Mouse (Mus musculus) embryonic facial prominence, embryonic 15.5 days (tissue): ENCODE measurements around the gene Sdc4. TPM values are rescaled to one million over a fixed set of nuclear protein-coding genes. Genes with fewer than 3 reads are reported as not detected.

Source experiments
- ATAC-seq: fragments of 200-750 bp; cut with Nextera tagmentation; 2 replicates; pipeline ENCODE4 v1.8.0; 2017; ENCODE audit warnings: low read depth, moderate TSS enrichment; ENCODE audit not compliant: insufficient number of reproducible peaks, low FRiP score, low TSS enrichment
- H3K27ac ChIP-seq: fragments of 300-500 bp; sonication (generic); replicated peaks from 2 replicates; pipeline ENCODE4 v1.5.1; 2015; ENCODE audit warnings: mild to moderate bottlenecking, inconsistent platforms
- H3K27me3 ChIP-seq: fragments of 300-500 bp; sonication (generic); 2 replicates; pipeline ENCODE4 v1.6.1; 2015; ENCODE audit warnings: inconsistent platforms
- H3K36me3 ChIP-seq: fragments of 300-500 bp; sonication (generic); 2 replicates; pipeline ENCODE4 v1.6.1; 2015; ENCODE audit warnings: mild to moderate bottlenecking, inconsistent platforms
- H3K4me1 ChIP-seq: fragments of 300-500 bp; sonication (generic); 2 replicates; pipeline ENCODE4 v1.6.1; 2015; ENCODE audit warnings: inconsistent platforms
- H3K4me2 ChIP-seq: fragments of 300-500 bp; sonication (generic); replicated peaks from 2 replicates; pipeline ENCODE4 v1.6.1; 2015; ENCODE audit warnings: mild to moderate bottlenecking, inconsistent platforms
- H3K4me3 ChIP-seq: fragments of 300-500 bp; sonication (generic); replicated peaks from 2 replicates; pipeline ENCODE4 v1.5.1; 2015; ENCODE audit warnings: mild to moderate bottlenecking, inconsistent platforms
- H3K9ac ChIP-seq: fragments of 300-500 bp; sonication (generic); 2 replicates; pipeline ENCODE4 v1.6.1; 2015; ENCODE audit warnings: inconsistent platforms
- H3K9me3 ChIP-seq: fragments of 300-500 bp; sonication (generic); replicated peaks from 2 replicates; pipeline ENCODE4 v1.6.1; 2016; ENCODE audit warnings: inconsistent platforms
- WGBS: fragments of 180-500 bp; shearing (Covaris S2); methylation state at CpG from one replicate; pipeline ENCODE4 v1.1.7; 2015; 5-methylcytosine and 5-hydroxymethylcytosine counted together
- polyA plus RNA-seq: library from polyadenylated mRNA; unstranded; fragments of >200 nt; fragmentation: Nextera tagmentation; extraction: Ambion mirVana; gene quantifications from 2 replicates; pipeline ENCODE4 v1.2.1, GENCODE M21; 2015

The Sdc4 gene
- polyA plus RNA-seq, 1 experiment from 2014 or later = 113 TPM

- no peak for ATAC-seq
- Histone ChIP-seq H3K36me3 (peaks cover 40% of the 10 kb centered on the region), H3K4me2 (no peak overlapping the region), H3K9me3 (no peaks in the 10 kb centered on the region), H3K27ac (peak overlapping the region; percentile 60), H3K27me3 (no peaks in the 10 kb centered on the region), H3K4me1 (peaks cover 49% of the 10 kb centered on the region), H3K4me3 (no peak overlapping the region), H3K9ac (no peak overlapping the region)
- WGBS = 52% methylated on average over 15 of the region's 15 CpGs
Measured at GRCm38 (mm10) chr2:164429881-164430615, 13.6 kb downstream of the Sdc4 start.

GRCm38 (mm10) chr2:164428451-164428850 lies 15.2 kb downstream of the Sdc4 start:
- H3K4me1 ChIP-seq = peaks cover 33% of the 10 kb centered on the region
- H3K36me3 ChIP-seq = peaks cover 53% of the 10 kb centered on the region

GRCm38 (mm10) chr2:164426952-164427351 lies 16.7 kb downstream of the Sdc4 start:
- Histone ChIP-seq H3K4me3 (no peak overlapping the region), H3K4me2 (no peak overlapping the region), H3K36me3 (peaks cover 54% of the 10 kb centered on the region), H3K9me3 (no peaks in the 10 kb centered on the region), H3K9ac (no peak overlapping the region), H3K27ac (no peak overlapping the region), H3K4me1 (peaks cover 18% of the 10 kb centered on the region), H3K27me3 (no peaks in the 10 kb centered on the region)
- ATAC-seq = no peak
- 86% methylated on average over 5 of the region's 5 CpGs for WGBS

More at GRCm38 (mm10) chr2:164428451-164428850, 15.2 kb downstream of the Sdc4 start:
- Histone ChIP-seq H3K9ac (no peak overlapping the region), H3K4me3 (no peak overlapping the region), H3K27ac (no peak overlapping the region), H3K4me2 (no peak overlapping the region), H3K27me3 (no peaks in the 10 kb centered on the region), H3K9me3 (no peaks in the 10 kb centered on the region)
- ATAC-seq = no peak
- 39% methylated on average over 5 of the region's 5 CpGs for WGBS

- Histone ChIP-seq H3K9ac (no peak overlapping the region), H3K4me3 (no peak overlapping the region), H3K4me2 (no peak overlapping the region), H3K27me3 (no peaks in the 10 kb centered on the region), H3K4me1 (peaks cover 10% of the 10 kb centered on the region), H3K36me3 (peaks cover 54% of the 10 kb centered on the region), H3K9me3 (no peaks in the 10 kb centered on the region), H3K27ac (no peak overlapping the region)
- ATAC-seq = no peak
- WGBS = 37% methylated on average over 12 of the region's 12 CpGs
Measured at GRCm38 (mm10) chr2:164426121-164426520, 17.6 kb downstream of the Sdc4 start.

DNA sequence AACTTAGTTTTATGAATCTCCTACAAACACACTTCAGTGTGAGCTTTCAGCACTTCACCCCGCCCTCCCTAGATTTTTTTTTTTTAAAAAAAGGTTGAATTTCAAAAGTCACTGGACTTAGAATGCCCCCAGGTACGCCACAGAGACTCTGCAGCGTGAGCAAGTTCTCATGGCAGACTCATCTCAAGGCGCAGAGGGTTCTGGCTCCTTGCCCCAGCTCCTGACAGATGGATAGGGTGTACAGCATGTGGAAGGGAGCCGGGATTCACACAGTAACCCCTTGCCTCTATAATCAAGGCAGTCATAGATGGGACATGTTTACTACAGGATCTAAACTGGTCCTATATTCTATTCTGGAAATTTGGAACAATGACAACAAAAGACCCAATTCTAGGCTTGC lies 18.3 kb downstream of the Sdc4 start:
- peaks cover 2% of the 10 kb centered on the region; the same call in 1 of the 2 replicates for H3K4me1 ChIP-seq
- no peak for ATAC-seq
- H3K4me2 ChIP-seq = no peak overlapping the region
- H3K27me3 ChIP-seq = no peaks in the 10 kb centered on the region
- H3K27ac ChIP-seq = no peak overlapping the region
- H3K36me3 ChIP-seq = peaks cover 54% of the 10 kb centered on the region
- H3K9ac ChIP-seq = no peak overlapping the region
- no peak overlapping the region for H3K4me3 ChIP-seq
- WGBS = 78% methylated on average over 5 of the region's 5 CpGs
- H3K9me3 ChIP-seq = no peaks in the 10 kb centered on the region

DNA sequence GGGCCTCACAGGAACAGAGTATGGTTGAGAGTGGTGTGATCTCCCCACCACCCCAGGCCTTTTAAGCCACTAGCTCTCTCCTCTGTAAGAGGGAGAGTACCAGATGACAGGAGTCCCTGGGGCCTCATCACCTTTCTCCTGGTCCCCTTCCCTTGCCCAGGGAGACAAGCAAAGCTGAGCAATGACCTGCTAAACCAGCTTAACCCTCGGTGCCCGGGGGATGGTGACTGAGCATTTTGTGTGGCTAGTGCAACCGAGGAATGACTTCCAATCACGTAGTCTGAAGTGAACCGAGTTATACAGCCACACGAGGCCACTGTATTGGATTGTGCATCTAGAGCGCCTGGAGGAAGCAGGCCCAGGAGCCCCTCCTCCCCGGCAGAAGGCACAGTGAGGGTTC lies 19.3 kb downstream of the Sdc4 start:
- Histone ChIP-seq H3K27me3 (no peaks in the 10 kb centered on the region), H3K4me2 (no peak overlapping the region), H3K27ac (no peak overlapping the region), H3K9ac (no peak overlapping the region), H3K36me3 (peaks cover 53% of the 10 kb centered on the region), H3K4me3 (no peak overlapping the region), H3K4me1 (no peaks in the 10 kb centered on the region), H3K9me3 (no peaks in the 10 kb centered on the region)
- 85% methylated on average over 8 of the region's 8 CpGs for WGBS
- ATAC-seq = no peak

GRCm38 (mm10) chr2:164423464-164423863 lies 20.2 kb downstream of the Sdc4 start:
- no peak for ATAC-seq
- H3K4me1 ChIP-seq = no peaks in the 10 kb centered on the region; the same call in 1 of the 2 replicates
- no peak overlapping the region for H3K9ac ChIP-seq
- H3K27ac ChIP-seq = no peak overlapping the region
- H3K4me2 ChIP-seq = no peak overlapping the region
- H3K36me3 ChIP-seq = peaks cover 44% of the 10 kb centered on the region
- no peaks in the 10 kb centered on the region for H3K27me3 ChIP-seq
- WGBS = 77% methylated on average over 11 of the region's 11 CpGs
- H3K4me3 ChIP-seq = no peak overlapping the region
- H3K9me3 ChIP-seq = no peaks in the 10 kb centered on the region

DNA sequence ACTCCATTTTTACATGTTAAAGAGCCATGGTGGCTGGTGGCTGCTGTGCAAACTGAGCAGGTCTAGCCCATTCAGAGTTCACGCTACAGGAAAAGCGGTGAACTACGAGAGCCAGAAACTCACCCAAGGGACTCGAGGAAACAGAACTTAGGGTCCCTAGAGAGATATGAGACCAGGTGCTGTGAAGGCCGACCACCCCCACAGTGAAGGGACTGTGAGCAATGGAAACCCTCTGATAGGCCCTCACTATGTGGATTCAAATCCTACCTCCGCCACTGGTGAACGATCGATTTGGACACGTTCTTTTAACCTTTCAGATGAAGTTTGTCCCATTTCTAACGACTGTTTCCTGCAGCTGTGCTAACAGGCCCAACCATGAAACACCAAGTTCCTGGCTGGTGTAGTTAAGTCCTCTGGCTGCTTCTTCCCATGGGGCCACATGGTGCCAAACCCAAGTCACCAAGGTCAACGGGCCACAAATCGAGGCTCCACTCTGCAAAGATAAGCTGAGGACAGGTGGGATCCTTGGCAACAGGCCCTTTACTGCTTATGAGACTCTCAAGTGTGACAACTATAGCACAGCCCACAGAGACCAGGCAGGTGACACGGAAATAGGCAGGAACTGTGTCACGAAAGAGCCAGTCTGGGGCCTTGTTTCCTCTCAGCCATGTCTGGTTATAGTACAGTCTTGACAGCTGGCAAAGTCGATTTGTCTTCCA lies 20.9 kb downstream of the Sdc4 start:
- no peak overlapping the region for H3K4me3 ChIP-seq
- no peak for ATAC-seq
- H3K9me3 ChIP-seq = no peaks in the 10 kb centered on the region
- 0 out of 2 replicates have a peak overlapping the region, but pooled peaks have one; percentile 4 for H3K27ac ChIP-seq
- H3K9ac ChIP-seq = no peak overlapping the region
- H3K4me1 ChIP-seq = no peaks in the 10 kb centered on the region; the same call in 1 of the 2 replicates
- 85% methylated on average over 15 of the region's 15 CpGs for WGBS
- H3K27me3 ChIP-seq = no peaks in the 10 kb centered on the region
- peaks cover 39% of the 10 kb centered on the region for H3K36me3 ChIP-seq
- H3K4me2 ChIP-seq = no peak overlapping the region

DNA sequence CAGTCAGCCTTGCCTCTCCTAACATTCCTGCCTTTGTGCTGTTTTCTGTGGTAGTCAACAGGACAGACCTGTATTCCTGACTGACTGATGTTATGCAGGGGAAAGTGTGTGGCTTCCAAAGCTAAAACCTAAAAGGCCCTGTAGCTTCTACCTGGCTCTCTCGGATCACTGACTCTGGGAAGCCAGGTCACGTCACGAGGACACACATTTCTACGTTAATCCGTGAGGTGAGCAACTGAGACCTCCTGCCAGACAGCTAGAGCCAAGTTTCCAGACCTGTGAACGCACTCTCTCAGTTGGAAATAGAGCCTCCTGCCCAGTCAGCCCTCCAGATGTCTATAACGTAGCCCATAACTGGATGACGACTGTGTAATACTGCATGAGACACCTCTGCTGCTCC lies 21.7 kb downstream of the Sdc4 start:
- 63% methylated on average over 8 of the region's 8 CpGs for WGBS
- H3K4me2 ChIP-seq = no peak overlapping the region

GRCm38 (mm10) chr2:164421306-164421705 lies 22.4 kb downstream of the Sdc4 start:
- no peak for ATAC-seq

More for the DNA sequence above, 21.7 kb downstream of the Sdc4 start:
- Histone ChIP-seq H3K27ac (peak overlapping the region; percentile 52; the same call in 1 of the 2 replicates), H3K4me3 (no peak overlapping the region), H3K4me1 (no peaks in the 10 kb centered on the region; the same call in 1 of the 2 replicates), H3K36me3 (peaks cover 30% of the 10 kb centered on the region), H3K9me3 (no peaks in the 10 kb centered on the region), H3K9ac (no peak overlapping the region), H3K27me3 (no peaks in the 10 kb centered on the region)
- ATAC-seq = no peak

DNA sequence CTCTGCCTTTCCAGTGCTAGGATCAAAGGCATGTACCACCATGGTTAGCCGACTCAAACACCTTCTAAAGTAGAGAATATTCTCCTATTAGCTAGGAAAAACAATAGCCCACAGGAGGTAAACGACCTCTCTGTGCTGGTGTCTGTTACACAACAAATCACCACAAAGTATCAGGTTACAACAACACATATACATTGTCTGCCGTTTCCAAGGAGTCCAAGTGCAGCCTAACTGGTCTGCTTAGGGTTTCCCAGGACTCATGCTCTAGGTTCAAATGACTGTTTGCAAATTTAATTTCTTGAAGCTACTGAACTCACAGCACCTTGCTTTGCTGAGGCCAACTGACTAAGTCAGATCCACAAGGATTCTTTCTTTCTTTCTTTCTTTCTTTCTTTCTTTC lies 24.2 kb downstream of the Sdc4 start:
- Histone ChIP-seq H3K9me3 (no peaks in the 10 kb centered on the region), H3K9ac (no peak overlapping the region), H3K4me2 (no peak overlapping the region), H3K27me3 (peaks cover 6% of the 10 kb centered on the region; the same call in 1 of the 2 replicates), H3K4me3 (no peak overlapping the region), H3K4me1 (peaks cover under 1% of the 10 kb centered on the region; the same call in 1 of the 2 replicates), H3K27ac (no peak overlapping the region), H3K36me3 (peaks cover 12% of the 10 kb centered on the region)
- ATAC-seq = no peak
- WGBS = 7% methylated on average over 3 of the region's 3 CpGs

More at GRCm38 (mm10) chr2:164421306-164421705, 22.4 kb downstream of the Sdc4 start:
- 0 out of 2 replicates have a peak overlapping the region, but pooled peaks have one; percentile 52 for H3K27ac ChIP-seq
- no peak overlapping the region for H3K4me3 ChIP-seq
- no peak overlapping the region for H3K9ac ChIP-seq
- no peaks in the 10 kb centered on the region; the same call in 1 of the 2 replicates for H3K4me1 ChIP-seq
- H3K27me3 ChIP-seq = no peaks in the 10 kb centered on the region
- H3K4me2 ChIP-seq = no peak overlapping the region
- WGBS = 74% methylated on average over 7 of the region's 7 CpGs
- H3K9me3 ChIP-seq = no peaks in the 10 kb centered on the region
- peaks cover 23% of the 10 kb centered on the region for H3K36me3 ChIP-seq
